ENCODE assay signal across 24 mouse cellular contexts in the genomic region with DNA sequence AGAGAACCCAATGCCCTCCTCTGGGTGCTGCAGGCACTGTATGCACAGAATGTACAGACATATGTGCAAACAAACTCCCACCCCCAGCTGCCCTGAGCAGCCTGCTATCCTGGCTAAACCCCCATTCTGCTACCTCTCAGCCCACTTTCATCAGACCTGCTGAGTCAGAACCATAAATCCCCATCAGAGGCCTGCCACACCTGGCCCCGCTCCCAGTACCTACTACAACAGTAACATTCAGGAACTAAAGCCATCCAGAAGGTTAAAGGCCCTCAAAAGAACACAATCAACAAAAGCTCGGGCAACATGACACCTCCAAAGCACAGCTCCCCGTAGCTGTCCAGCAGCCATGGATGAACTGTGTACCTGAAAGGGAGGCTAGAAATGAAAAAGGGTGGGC. TPM values are rescaled to one million over a fixed set of nuclear protein-coding genes. Genes with fewer than 3 reads are reported as not detected.
DNase-seq lines count a peak whose midpoint lies in the region; ATAC-seq and TF ChIP-seq lines count a peak whose summit lies in the region.
"Had no signal": no experiment of that assay in that cellular context is flagged by ENCODE, and none has a peak within 500 bp of the region (broad histone marks: within the 10 kb centered on the region; RNA-seq: fewer than 3 reads in every experiment).

No protein-coding gene starts in this region.

- WGBS in stomach, embryonic 15.5 days, result 50% methylated on average over 3 of the region's 3 CpGs
- 57% methylated on average over 3 of the region's 3 CpGs for WGBS in heart, embryonic 11.5 days (ENCODE audit: insufficient replicate concordance)

- no peak for ATAC-seq in stomach, embryonic 15.5 days (ENCODE audit: insufficient read depth, low FRiP score, low read depth)
- no peak for ATAC-seq in erythroid progenitor cell, adult 5-6 weeks (replicated peaks; ENCODE audit: low FRiP score, poor library complexity, severe bottlenecking)
- ATAC-seq in heart, embryonic 11.5 days (replicated peaks; ENCODE audit: insufficient number of reproducible peaks, low FRiP score, low TSS enrichment), result no peak
- ATAC-seq: forebrain, embryonic 15.5 days; midbrain, embryonic 13.5 days had no signal

- H3K27ac ChIP-seq in stomach, embryonic 15.5 days, result peak overlapping the region; percentile 75
- H3K27ac ChIP-seq in heart, embryonic 11.5 days (ENCODE audit: low read depth, low read length), result no peak overlapping the region
- H3K27ac ChIP-seq: forebrain, embryonic 15.5 days; heart, embryonic 13.5 days; hindbrain, embryonic 15.5 days; liver, embryonic 14.5 days; midbrain, embryonic 13.5 days; neural tube, embryonic 12.5 days had no signal

- H3K9ac ChIP-seq in stomach, embryonic 15.5 days, result no peak overlapping the region
- H3K9ac ChIP-seq in heart, embryonic 11.5 days (ENCODE audit: low read depth, low read length), result no peak overlapping the region
- H3K9ac ChIP-seq: forebrain, embryonic 15.5 days; heart, embryonic 13.5 days; hindbrain, embryonic 15.5 days; liver, embryonic 14.5 days; midbrain, embryonic 13.5 days; neural tube, embryonic 12.5 days had no signal

- peak; percentile 26 to 51 for DNase-seq in lung, adult 18-20 months
- DNase-seq in lung, postnatal 14 days, result no peak
- peak; percentile 12 for DNase-seq in brain, adult 2 months (ENCODE audit: low read depth, low spot score)
- DNase-seq: adrenal gland, postnatal 36 days; cerebellum, adult 8-10 months; heart, postnatal 36 days; kidney, adult 18-20 months; kidney, postnatal 10 days; right cerebral cortex, postnatal 4 days; thymus, adult 2 months had no signal

- H3K9me3 ChIP-seq in E14TG2a.4 (ENCODE audit: low read length), result no peaks in the 10 kb centered on the region
- no peaks in the 10 kb centered on the region for H3K9me3 ChIP-seq in stomach, embryonic 15.5 days
- H3K9me3 ChIP-seq in heart, embryonic 11.5 days (replicated peaks; ENCODE audit: control insufficient read depth, low read length), result no peaks in the 10 kb centered on the region
- H3K9me3 ChIP-seq: forebrain, embryonic 15.5 days; G1E; heart, embryonic 13.5 days; hindbrain, embryonic 15.5 days; midbrain, embryonic 13.5 days; neural tube, embryonic 12.5 days had no signal

- no peaks in the 10 kb centered on the region; the same call in 1 of the 2 replicates for H3K27me3 ChIP-seq in E14TG2a.4 (ENCODE audit: insufficient read depth, low read length)
- H3K27me3 ChIP-seq in stomach, embryonic 15.5 days (replicated peaks), result no peaks in the 10 kb centered on the region
- H3K27me3 ChIP-seq in heart, embryonic 11.5 days (ENCODE audit: control insufficient read depth, insufficient read depth, low read length), result 0 out of 2 replicates have a peak, but pooled peaks cover 2% of the 10 kb centered on the region
- H3K27me3 ChIP-seq: forebrain, embryonic 15.5 days; hindbrain, embryonic 15.5 days; midbrain, embryonic 13.5 days; neural tube, embryonic 12.5 days had no signal

- no peak overlapping the region for H3K4me2 ChIP-seq in stomach, embryonic 15.5 days
- H3K4me2 ChIP-seq in heart, embryonic 11.5 days, result no peak overlapping the region
- H3K4me2 ChIP-seq: forebrain, embryonic 15.5 days; heart, embryonic 13.5 days; hindbrain, embryonic 15.5 days; midbrain, embryonic 13.5 days; neural tube, embryonic 12.5 days had no signal

- no peak for TF ChIP-seq CTCF in E14TG2a.4 (conservative IDR thresholded peaks at IDR 0.05; ENCODE audit: low read length)

- H3K4me3 ChIP-seq in E14TG2a.4 (replicated peaks; ENCODE audit: low read length), result peak overlapping the region; percentile 39; the same call in 1 of the 2 replicates
- no peak overlapping the region for H3K4me3 ChIP-seq in stomach, embryonic 15.5 days (replicated peaks)
- H3K4me3 ChIP-seq in heart, embryonic 11.5 days (ENCODE audit: low read depth, low read length), result no peak overlapping the region
- H3K4me3 ChIP-seq: erythroblast, embryonic 14.5 days; forebrain, embryonic 15.5 days; heart, embryonic 13.5 days; hindbrain, embryonic 15.5 days; midbrain, embryonic 13.5 days; neural tube, embryonic 12.5 days had no signal

- H3K4me1 ChIP-seq in E14TG2a.4 (replicated peaks; ENCODE audit: low read depth, low read length), result peaks cover 37% of the 10 kb centered on the region
- H3K4me1 ChIP-seq in stomach, embryonic 15.5 days, result no peaks in the 10 kb centered on the region; the same call in 1 of the 2 replicates
- H3K4me1 ChIP-seq in heart, embryonic 11.5 days (ENCODE audit: control insufficient read depth, insufficient read depth, low read length), result peaks cover 5% of the 10 kb centered on the region; the same call in 1 of the 2 replicates
- H3K4me1 ChIP-seq: forebrain, embryonic 15.5 days; hindbrain, embryonic 15.5 days; midbrain, embryonic 13.5 days; neural tube, embryonic 12.5 days had no signal

- no peaks in the 10 kb centered on the region for H3K36me3 ChIP-seq in E14TG2a.4 (ENCODE audit: insufficient read depth, low read length)
- no peaks in the 10 kb centered on the region for H3K36me3 ChIP-seq in stomach, embryonic 15.5 days
- H3K36me3 ChIP-seq in heart, embryonic 11.5 days (ENCODE audit: control insufficient read depth, insufficient read depth, low read length), result no peaks in the 10 kb centered on the region
- H3K36me3 ChIP-seq: forebrain, embryonic 15.5 days; G1E; heart, embryonic 13.5 days; hindbrain, embryonic 15.5 days; midbrain, embryonic 13.5 days; neural tube, embryonic 12.5 days had no signal

RNA-seq across cellular contexts. Expression of a gene that starts 6.1 kb away (rescaled TPM):
- 15.9 and 21.4 TPM in 2 replicates for polyA plus RNA-seq in stomach, embryonic 15.5 days (2015; fragmentation: Nextera tagmentation; extraction: Ambion mirVana)
- total RNA-seq in erythroid progenitor cell, adult 5-6 weeks (2015; ENCODE audit: low replicate concordance), result 0.84 TPM in 1 of 2 replicates, not detected in the other
- 2.8 and 4.1 TPM in 2 replicates for total RNA-seq in erythroid progenitor cell, adult 5-6 weeks (2017; ENCODE audit: low replicate concordance)
- polyA plus RNA-seq in heart, embryonic 11.5 days (2014; fragmentation: Nextera tagmentation; extraction: Ambion mirVana), result 0.27 and 0.96 TPM in 2 replicates
- total RNA-seq: common myeloid progenitor, adult 5-6 weeks; heart, postnatal 36 days had no signal
- polyA plus RNA-seq: embryonic facial prominence, embryonic 11.5 days; G1E had no signal

RNA-seq across cellular contexts. Expression of a gene that starts 7.7 kb away (rescaled TPM):
- polyA plus RNA-seq in stomach, embryonic 15.5 days (2015; fragmentation: Nextera tagmentation; extraction: Ambion mirVana), result 42.4 and 42.9 TPM in 2 replicates
- total RNA-seq in erythroid progenitor cell, adult 5-6 weeks (2015; ENCODE audit: low replicate concordance), result 84.3 and 107 TPM in 2 replicates
- total RNA-seq in erythroid progenitor cell, adult 5-6 weeks (2017; ENCODE audit: low replicate concordance), result 114 and 119 TPM in 2 replicates
- 37.8 and 39.7 TPM in 2 replicates for polyA plus RNA-seq in heart, embryonic 11.5 days (2014; fragmentation: Nextera tagmentation; extraction: Ambion mirVana)

RNA-seq across cellular contexts. Expression of a gene that starts 54.3 kb away (rescaled TPM):
- 40.6 and 42.0 TPM in 2 replicates for polyA plus RNA-seq in stomach, embryonic 15.5 days (2015; fragmentation: Nextera tagmentation; extraction: Ambion mirVana)
- 2.1 and 8.6 TPM in 2 replicates for total RNA-seq in erythroid progenitor cell, adult 5-6 weeks (2015; ENCODE audit: low replicate concordance)
- total RNA-seq in erythroid progenitor cell, adult 5-6 weeks (2017; ENCODE audit: low replicate concordance), result 3.8 and 4.1 TPM in 2 replicates
- polyA plus RNA-seq in heart, embryonic 11.5 days (2014; fragmentation: Nextera tagmentation; extraction: Ambion mirVana), result 31.2 and 39.4 TPM in 2 replicates
